Mouse (Mus musculus): Measurements from ENCODE around the gene Gm17651.

The Gm17651 gene

GRCm38 (mm10) chr3:97629941-97630340, 44.6 kb downstream of the Gm17651 start:
- DNase-seq (ENCODE audit: low spot score) = no peak

GRCm38 (mm10) chr3:97628391-97629001, 46.0 kb downstream of the Gm17651 start, which contains the start of gene Fmo5:
Gene Fmo5, plus strand, starts transcription at chr3:97628804.
- peak; percentile 55 for DNase-seq (ENCODE audit: low spot score)

DNA sequence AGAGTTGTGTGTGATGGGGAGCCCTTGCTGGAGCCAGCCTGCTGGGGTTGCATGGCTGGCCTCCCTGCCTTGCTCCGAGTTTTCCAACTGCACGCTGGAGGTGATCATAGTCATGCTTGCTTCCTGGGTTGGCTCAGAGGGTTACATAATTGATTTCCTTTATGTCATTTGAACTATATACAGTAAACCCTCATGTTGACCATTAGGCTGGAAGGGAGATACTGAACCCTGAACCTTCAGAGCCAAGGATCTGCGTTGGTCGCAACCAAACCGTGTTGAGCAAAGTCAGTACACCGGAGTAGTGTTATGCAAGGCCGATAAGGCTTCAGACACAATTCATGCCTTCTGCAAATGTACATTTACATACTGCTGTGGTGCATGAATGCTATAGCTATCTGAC, 46.6 kb downstream of the Gm17651 start:
- no peak for DNase-seq (ENCODE audit: low spot score)

DNA sequence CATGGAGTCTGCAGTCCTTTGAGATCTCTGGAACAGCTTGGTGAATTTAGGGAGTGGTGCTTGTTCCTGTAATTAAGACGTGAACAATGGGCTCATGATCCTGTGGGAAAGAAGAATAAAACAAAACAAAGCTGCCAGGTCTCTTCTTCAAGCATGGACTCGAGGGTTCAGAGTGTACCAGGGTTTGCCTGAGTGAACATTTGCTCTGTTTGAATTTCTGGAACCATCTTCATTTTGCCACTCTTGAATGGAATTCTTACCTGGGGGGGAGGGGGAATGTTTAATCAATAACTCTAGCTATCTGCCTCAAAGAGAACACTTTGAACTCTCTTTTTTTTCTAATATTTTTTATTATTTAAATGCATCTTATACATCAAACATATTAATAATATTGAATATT, 49.9 kb downstream of the Gm17651 start:
- no peak for DNase-seq (ENCODE audit: low spot score)

All from embryo, embryonic 10.5 days (tissue).